Mouse (Mus musculus) CD8-positive naive resting alpha-beta T cell, adult 2 months (primary cell): Measurements from ENCODE around the gene Ncam2.
"Not testable (repeated sequence)": the region's sequence is repeated elsewhere in the genome, so short reads cannot be mapped to it uniquely, and the experiment has no call there.

ENCODE experiments used
- DNase-seq, 2 experiments: peaks; one replicate each; pipeline ENCODE4 v3.0.0; 2022; ENCODE audit warnings: low read depth in 2 of 2, low spot score in 2 of 2

Ncam2 gene

GRCm38 (mm10) chr16:81284859-81285837 lies 84.7 kb downstream of the Ncam2 start:
- DNase-seq: no peak

GRCm38 (mm10) chr16:81285882-81286281 lies 85.4 kb downstream of the Ncam2 start:
- no peak for DNase-seq

- no peak for DNase-seq
These were observed 103.3 kb downstream of the Ncam2 start for GRCm38 (mm10) chr16:81303806-81304205.

- DNase-seq: no peak
These were observed 108.7 kb downstream of the Ncam2 start for GRCm38 (mm10) chr16:81309215-81309614.

GRCm38 (mm10) chr16:81319037-81319436 lies 118.5 kb downstream of the Ncam2 start:
- no peak for DNase-seq

- no peak for DNase-seq
These were observed 130.0 kb downstream of the Ncam2 start for GRCm38 (mm10) chr16:81330539-81330938.

- no peak for DNase-seq
These were observed 165.4 kb downstream of the Ncam2 start for GRCm38 (mm10) chr16:81365901-81366300.

GRCm38 (mm10) chr16:81374234-81374633 lies 173.7 kb downstream of the Ncam2 start:
- DNase-seq: no peak

GRCm38 (mm10) chr16:81380434-81380833 lies 179.9 kb downstream of the Ncam2 start:
- no peak for DNase-seq

GRCm38 (mm10) chr16:81388646-81389045 lies 188.1 kb downstream of the Ncam2 start:
- no peak for DNase-seq

- no peak for DNase-seq
These were observed 234.1 kb downstream of the Ncam2 start for GRCm38 (mm10) chr16:81434559-81434958.

GRCm38 (mm10) chr16:81437091-81437867 lies 236.8 kb downstream of the Ncam2 start:
- DNase-seq: no peak

- no peak for DNase-seq
These were observed 237.4 kb downstream of the Ncam2 start for GRCm38 (mm10) chr16:81437868-81438249.

GRCm38 (mm10) chr16:81450851-81451250 lies 250.4 kb downstream of the Ncam2 start:
- DNase-seq: no peak

GRCm38 (mm10) chr16:81452988-81453387 lies 252.5 kb downstream of the Ncam2 start:
- no peak for DNase-seq

- no peak for DNase-seq
These were observed 254.0 kb downstream of the Ncam2 start for GRCm38 (mm10) chr16:81454472-81454871.

GRCm38 (mm10) chr16:81462731-81463130 lies 262.2 kb downstream of the Ncam2 start:
- not testable (repeated sequence) for DNase-seq

GRCm38 (mm10) chr16:81472925-81473324 lies 272.4 kb downstream of the Ncam2 start:
- no peak for DNase-seq

- no peak for DNase-seq
These were observed 280.6 kb downstream of the Ncam2 start for GRCm38 (mm10) chr16:81481058-81481457.

GRCm38 (mm10) chr16:81496111-81496510 lies 295.6 kb downstream of the Ncam2 start:
- DNase-seq: no peak

- no peak for DNase-seq
These were observed 302.1 kb downstream of the Ncam2 start for GRCm38 (mm10) chr16:81502578-81502977.

- no peak for DNase-seq
These were observed 335.7 kb downstream of the Ncam2 start for GRCm38 (mm10) chr16:81536230-81536629.
